Mouse (Mus musculus) G1E (cell line): ENCODE measurements around the gene Eme2. TPM values are rescaled to one million over a fixed set of nuclear protein-coding genes. Genes with fewer than 3 reads are reported as not detected.

Experiments
- ATAC-seq: 2 replicates; pipeline ENCODE4 v1.8.0; 2016; ENCODE audit warnings: mild to moderate bottlenecking; ENCODE audit not compliant: insufficient number of reproducible peaks, poor library complexity, low FRiP score, severe bottlenecking; ENCODE audit errors: extremely low read depth
- DNase-seq: peaks from one replicate; pipeline ENCODE4 v3.0.0; 2012; ENCODE audit warnings: low spot score
- H3K27me3 ChIP-seq: 2 replicates; pipeline ENCODE4 v1.6.1; 2012; ENCODE audit warnings: mild to moderate bottlenecking, low read length, inconsistent platforms; ENCODE audit not compliant: insufficient read depth
- H3K36me3 ChIP-seq: replicated peaks from 2 replicates; pipeline ENCODE3; 2012; ENCODE audit warnings: mild to moderate bottlenecking, inconsistent platforms
- H3K4me1 ChIP-seq: 2 replicates; pipeline ENCODE4 v1.6.1; 2012; ENCODE audit warnings: low read depth, low read length, inconsistent platforms, mixed read lengths; ENCODE audit not compliant: insufficient read depth
- H3K4me3 ChIP-seq: 2 replicates; pipeline ENCODE4 v1.5.1; 2012; ENCODE audit warnings: low read depth, mild to moderate bottlenecking, inconsistent platforms, low read length, moderate library complexity, mixed read lengths
- H3K9me3 ChIP-seq: replicated peaks from 2 replicates; pipeline ENCODE4 v1.6.1; 2012; ENCODE audit warnings: inconsistent platforms
- CTCF ChIP-seq: IDR thresholded peaks from 2 replicates; pipeline ENCODE4 v1.5.1; 2012; ENCODE audit warnings: low read depth, low read length, inconsistent platforms, mixed read lengths
- GATA1 ChIP-seq: IDR thresholded peaks from 2 replicates; pipeline ENCODE4 v1.6.1; 2012; ENCODE audit warnings: borderline replicate concordance, low read length, inconsistent platforms, mixed read lengths
- GATA2 ChIP-seq: IDR thresholded peaks from 2 replicates; pipeline ENCODE4 v1.6.1; 2012; ENCODE audit warnings: low read depth, low read length, inconsistent platforms, borderline replicate concordance
- POLR2AphosphoS5 ChIP-seq: IDR thresholded peaks from 2 replicates; pipeline ENCODE4 v1.6.1; 2012; ENCODE audit warnings: low read depth, low read length, inconsistent platforms; ENCODE audit not compliant: insufficient replicate concordance
- TAL1 ChIP-seq: conservative IDR thresholded peaks from 2 replicates; pipeline ENCODE4 v1.6.1; 2012; ENCODE audit warnings: low read depth, low read length, inconsistent platforms, mixed read lengths
- polyA plus RNA-seq: library from polyadenylated mRNA; stranded (reverse); fragments of >175 nt; gene quantifications from 2 replicates; pipeline ENCODE4 v1.2.3, GENCODE M21; 2012
- total RNA-seq, 2 experiments: library from RNA; stranded (forward) in 1 of 2; stranded (reverse) in 1 of 2; fragments of 200-1000 nt in 1 of 2; fragments of >200 nt in 1 of 2; fragmentation: Nextera tagmentation in 1 of 2; gene quantifications; 2 replicates each; pipeline ENCODE4 v1.2.3; 2014 to 2017

Gene Eme2
- total and polyA plus RNA-seq, 3 experiments, result 6.5 to 19.4 (median 9.4) TPM

- ATAC-seq (no peak), DNase-seq (no peak)
- Histone ChIP-seq H3K27me3 (no peaks in the 10 kb centered on the region), H3K4me3 (peak overlapping the region; percentile 90), H3K36me3 (peaks cover 54% of the 10 kb centered on the region), H3K9me3 (no peaks in the 10 kb centered on the region), H3K4me1 (peaks cover 39% of the 10 kb centered on the region)
- no peak for TF ChIP-seq POLR2AphosphoS5
- TF ChIP-seq TAL1, result no peak
- no peak for TF ChIP-seq CTCF
- TF ChIP-seq GATA1, result no peak
- TF ChIP-seq GATA2, result no peak
Observed at GRCm38 (mm10) chr17:24935666-24936065, 40.8 kb upstream of the Eme2 start.

DNA sequence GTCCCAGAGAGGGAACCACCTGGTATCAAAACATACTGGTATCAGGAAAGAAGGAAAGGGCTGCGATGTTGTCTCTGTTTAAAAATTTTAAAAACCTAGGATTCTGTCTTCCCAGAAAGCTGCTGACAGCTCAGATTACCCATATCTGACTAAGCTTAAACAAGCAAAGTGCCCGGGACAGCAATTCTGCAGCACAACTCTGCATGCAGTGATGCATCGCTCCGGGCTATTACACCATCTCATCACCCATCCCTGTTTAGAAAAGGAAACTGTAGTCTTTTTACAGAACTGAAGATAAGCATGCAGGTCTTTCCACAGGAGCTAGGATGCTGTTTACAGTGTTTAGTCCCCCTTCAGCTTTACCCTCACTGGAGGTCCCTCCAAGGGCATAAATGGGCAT lies 40.0 kb upstream of the Eme2 start:
- no peaks in the 10 kb centered on the region for H3K9me3 ChIP-seq
- H3K4me1 ChIP-seq, result peaks cover 39% of the 10 kb centered on the region
- peak overlapping the region; percentile 90; the same call in 1 of the 2 replicates for H3K4me3 ChIP-seq
- no peak for ATAC-seq
- H3K36me3 ChIP-seq, result peaks cover 52% of the 10 kb centered on the region
- no peak for TF ChIP-seq POLR2AphosphoS5
- no peak for TF ChIP-seq GATA1
- no peak for TF ChIP-seq GATA2
- TF ChIP-seq CTCF, result no peak
- no peak for TF ChIP-seq TAL1
- DNase-seq, result no peak
- H3K27me3 ChIP-seq, result no peaks in the 10 kb centered on the region

- Histone ChIP-seq H3K4me3 (no peak overlapping the region), H3K9me3 (no peaks in the 10 kb centered on the region), H3K4me1 (peaks cover 39% of the 10 kb centered on the region), H3K27me3 (no peaks in the 10 kb centered on the region), H3K36me3 (peaks cover 58% of the 10 kb centered on the region)
- TF ChIP-seq GATA1 (no peak), CTCF (no peak), POLR2AphosphoS5 (no peak), GATA2 (no peak), TAL1 (no peak)
- DNase-seq (no peak), ATAC-seq (no peak)
Observed at GRCm38 (mm10) chr17:24933163-24933562, 38.3 kb upstream of the Eme2 start.

- TF ChIP-seq GATA1, result no peak
- TF ChIP-seq TAL1, result no peak
- TF ChIP-seq GATA2, result no peak
- TF ChIP-seq CTCF, result no peak
- TF ChIP-seq POLR2AphosphoS5, result no peak
- no peak for ATAC-seq
- DNase-seq, result no peak
- Histone ChIP-seq H3K4me1 (peaks cover 39% of the 10 kb centered on the region), H3K27me3 (no peaks in the 10 kb centered on the region), H3K36me3 (peaks cover 60% of the 10 kb centered on the region), H3K9me3 (no peaks in the 10 kb centered on the region), H3K4me3 (no peak overlapping the region)
Observed at GRCm38 (mm10) chr17:24932431-24932830, 37.5 kb upstream of the Eme2 start.

- DNase-seq (no peak), ATAC-seq (no peak)
- no peaks in the 10 kb centered on the region for H3K27me3 ChIP-seq
- peaks cover 16% of the 10 kb centered on the region for H3K4me1 ChIP-seq
- no peak overlapping the region for H3K4me3 ChIP-seq
- no peaks in the 10 kb centered on the region for H3K9me3 ChIP-seq
- TF ChIP-seq CTCF, result no peak
- TF ChIP-seq GATA1, result no peak
- TF ChIP-seq TAL1, result no peak
- no peak for TF ChIP-seq GATA2
- no peak for TF ChIP-seq POLR2AphosphoS5
- H3K36me3 ChIP-seq, result peaks cover 78% of the 10 kb centered on the region
Observed at GRCm38 (mm10) chr17:24929506-24929905, 34.6 kb upstream of the Eme2 start.

DNA sequence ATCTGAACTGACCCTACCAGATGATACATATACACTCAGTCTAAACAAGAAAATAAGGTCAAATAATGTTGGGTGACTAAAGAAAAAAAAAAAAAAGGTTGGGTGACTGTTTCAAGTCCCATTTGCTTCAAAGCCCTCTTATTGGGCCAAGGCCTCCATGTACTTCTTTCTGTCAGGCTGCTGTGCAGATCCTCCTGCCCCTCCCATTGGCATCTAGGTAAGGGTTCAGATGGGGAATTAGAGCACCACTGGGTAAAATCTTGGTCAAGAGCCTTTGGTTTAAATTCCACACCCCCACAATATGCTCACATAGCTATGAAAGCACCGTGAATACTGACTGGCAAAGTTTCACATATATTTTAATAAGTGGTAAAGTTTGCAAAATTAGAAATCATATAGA lies 28.4 kb upstream of the Eme2 start:
- Histone ChIP-seq H3K4me1 (peaks cover 4% of the 10 kb centered on the region; the same call in 1 of the 2 replicates), H3K4me3 (no peak overlapping the region), H3K36me3 (peaks cover 98% of the 10 kb centered on the region), H3K27me3 (no peaks in the 10 kb centered on the region), H3K9me3 (no peaks in the 10 kb centered on the region)
- ATAC-seq (no peak), DNase-seq (no peak)
- no peak for TF ChIP-seq TAL1
- TF ChIP-seq GATA1, result no peak
- TF ChIP-seq GATA2, result no peak
- TF ChIP-seq POLR2AphosphoS5, result no peak
- TF ChIP-seq CTCF, result no peak

DNA sequence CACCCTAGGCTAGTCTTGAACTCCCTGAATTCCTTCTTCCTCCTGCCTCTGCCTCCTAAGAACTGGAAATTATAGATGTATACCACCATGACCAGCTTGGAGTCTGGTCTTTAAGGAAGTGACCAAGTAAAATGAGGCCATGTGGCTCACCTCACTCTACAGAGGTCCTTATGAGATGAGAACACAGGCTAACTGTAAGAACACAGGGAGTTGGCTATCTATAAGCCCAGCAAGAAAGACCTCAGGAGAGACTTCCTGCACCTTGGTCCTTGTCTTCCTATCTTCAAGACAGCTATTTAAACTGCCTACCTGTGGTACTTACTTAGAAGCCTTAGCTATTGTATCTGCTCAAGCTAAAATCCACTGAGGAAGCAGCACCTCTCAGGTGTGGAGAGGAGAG lies 19.1 kb upstream of the Eme2 start:
- peak overlapping the region; percentile 31; the same call in 1 of the 2 replicates for H3K4me3 ChIP-seq
- H3K36me3 ChIP-seq, result peaks cover 99% of the 10 kb centered on the region
- TF ChIP-seq GATA1, result no peak
- no peak for TF ChIP-seq CTCF
- TF ChIP-seq GATA2, result no peak
- TF ChIP-seq POLR2AphosphoS5, result no peak
- no peak; the same call in 1 of the 2 replicates for TF ChIP-seq TAL1
- H3K27me3 ChIP-seq, result no peaks in the 10 kb centered on the region
- peaks cover 20% of the 10 kb centered on the region for H3K4me1 ChIP-seq
- no peaks in the 10 kb centered on the region for H3K9me3 ChIP-seq
- DNase-seq (no peak), ATAC-seq (no peak)
